20 mouse cellular contexts compared by ENCODE assay signal in genomic region chr5:25665516-25665915, GRCm38 (mm10). TPM values are rescaled to one million over a fixed set of nuclear protein-coding genes. Genes with fewer than 3 reads are reported as not detected.
DNase-seq lines count a peak whose midpoint lies in the region; ATAC-seq lines count a peak whose summit lies in the region.
"Had no signal": no experiment of that assay in that cellular context is flagged by ENCODE, and none has a peak within 500 bp of the region (broad histone marks: within the 10 kb centered on the region; RNA-seq: fewer than 3 reads in every experiment).

No protein-coding gene starts in this region.

- DNase-seq in forebrain, embryonic 11.5 days (ENCODE audit: low spot score): no peak
- DNase-seq in forebrain, embryonic 14.5 days (ENCODE audit: low spot score): peak; percentile 48
- DNase-seq in retina, embryonic 14.5 days (ENCODE audit: low spot score): peak; percentile 18
- DNase-seq in heart, adult 8-10 months (ENCODE audit: low spot score): no peak
- DNase-seq in layer of hippocampus, adult 11-12 months (ENCODE audit: low spot score): no peak
- no peak for DNase-seq in thymus, postnatal 4 days
- DNase-seq: cerebellum, adult 18-20 months; cerebellum, adult 9-11 months; cerebellum, postnatal 36 days; gastrocnemius, postnatal 25 days; heart, adult 11 months had no signal

- no peaks in the 10 kb centered on the region for H3K36me3 ChIP-seq in forebrain, embryonic 12.5 days (replicated peaks)
- H3K36me3 ChIP-seq in forebrain, embryonic 11.5 days (ENCODE audit: control insufficient read depth, insufficient read depth, low read length): no peaks in the 10 kb centered on the region
- no peaks in the 10 kb centered on the region for H3K36me3 ChIP-seq in forebrain, embryonic 14.5 days (ENCODE audit: control insufficient read depth, insufficient read depth, low read length)
- H3K36me3 ChIP-seq: embryonic facial prominence, embryonic 15.5 days; heart, embryonic 10.5 days; hindbrain, embryonic 13.5 days; intestine, embryonic 15.5 days had no signal

- ATAC-seq in forebrain, embryonic 12.5 days (ENCODE audit: low FRiP score): peak; percentile 13; the same call in 1 of the 2 replicates
- ATAC-seq in forebrain, embryonic 11.5 days (replicated peaks; ENCODE audit: low FRiP score): no peak
- peak; percentile 47; the same call in 1 of the 2 replicates for ATAC-seq in forebrain, embryonic 14.5 days
- ATAC-seq: activated CD4-positive, CD25-positive, alpha-beta regulatory T cell, adult 4 months; Patski had no signal

- no peaks in the 10 kb centered on the region for H3K9me3 ChIP-seq in forebrain, embryonic 12.5 days
- no peaks in the 10 kb centered on the region for H3K9me3 ChIP-seq in forebrain, embryonic 11.5 days (ENCODE audit: control insufficient read depth, low read length)
- H3K9me3 ChIP-seq in forebrain, embryonic 14.5 days (replicated peaks; ENCODE audit: control insufficient read depth, low read length): no peaks in the 10 kb centered on the region
- H3K9me3 ChIP-seq: embryonic facial prominence, embryonic 15.5 days; heart, embryonic 10.5 days; hindbrain, embryonic 13.5 days; intestine, embryonic 15.5 days had no signal

- H3K4me1 ChIP-seq in forebrain, embryonic 12.5 days: peaks cover 11% of the 10 kb centered on the region
- H3K4me1 ChIP-seq in forebrain, embryonic 11.5 days (replicated peaks; ENCODE audit: control insufficient read depth, insufficient read depth, low read length): no peaks in the 10 kb centered on the region; the same call in 1 of the 2 replicates
- peaks cover 4% of the 10 kb centered on the region; the same call in 1 of the 2 replicates for H3K4me1 ChIP-seq in forebrain, embryonic 14.5 days (ENCODE audit: control insufficient read depth, insufficient read depth, low read length)
- H3K4me1 ChIP-seq: intestine, embryonic 15.5 days had no signal

- no peak overlapping the region for H3K4me3 ChIP-seq in forebrain, embryonic 12.5 days (replicated peaks)
- no peak overlapping the region for H3K4me3 ChIP-seq in forebrain, embryonic 11.5 days (ENCODE audit: low read depth, low read length)
- H3K4me3 ChIP-seq in forebrain, embryonic 14.5 days (ENCODE audit: low read depth, low read length): no peak overlapping the region
- H3K4me3 ChIP-seq: embryonic facial prominence, embryonic 15.5 days; erythroblast, embryonic 14.5 days; gastrocnemius, adult 2 months; heart, embryonic 10.5 days; hindbrain, embryonic 13.5 days; intestine, embryonic 15.5 days had no signal

- H3K4me2 ChIP-seq in forebrain, embryonic 12.5 days: no peak overlapping the region
- H3K4me2 ChIP-seq in forebrain, embryonic 11.5 days (ENCODE audit: low read depth, low read length, severe bottlenecking): no peak overlapping the region
- no peak overlapping the region for H3K4me2 ChIP-seq in forebrain, embryonic 14.5 days (ENCODE audit: low read length)
- H3K4me2 ChIP-seq: embryonic facial prominence, embryonic 15.5 days; hindbrain, embryonic 13.5 days; intestine, embryonic 15.5 days had no signal

- WGBS in forebrain, embryonic 12.5 days: 39% methylated on average over 10 of the region's 10 CpGs
- 58% methylated on average over 10 of the region's 10 CpGs for WGBS in forebrain, embryonic 11.5 days
- WGBS in forebrain, embryonic 14.5 days: 34% methylated on average over 10 of the region's 10 CpGs

- no peaks in the 10 kb centered on the region for H3K27me3 ChIP-seq in forebrain, embryonic 12.5 days
- H3K27me3 ChIP-seq in forebrain, embryonic 11.5 days (ENCODE audit: control insufficient read depth, insufficient read depth, low read length): no peaks in the 10 kb centered on the region
- H3K27me3 ChIP-seq in forebrain, embryonic 14.5 days (replicated peaks; ENCODE audit: control insufficient read depth, insufficient read depth, low read length): no peaks in the 10 kb centered on the region
- H3K27me3 ChIP-seq: embryonic facial prominence, embryonic 15.5 days; hindbrain, embryonic 13.5 days; intestine, embryonic 15.5 days; Patski had no signal

- H3K27ac ChIP-seq in forebrain, embryonic 12.5 days: peak overlapping the region; percentile 87
- no peak overlapping the region for H3K27ac ChIP-seq in forebrain, embryonic 11.5 days (ENCODE audit: low read depth, low read length)
- H3K27ac ChIP-seq in forebrain, embryonic 14.5 days (ENCODE audit: low read depth, low read length): peak overlapping the region; percentile 72; the same call in 1 of the 2 replicates
- H3K27ac ChIP-seq: gastrocnemius, adult 2 months; heart, embryonic 10.5 days; intestine, embryonic 15.5 days had no signal

- no peak overlapping the region for H3K9ac ChIP-seq in forebrain, embryonic 12.5 days
- H3K9ac ChIP-seq in forebrain, embryonic 11.5 days (ENCODE audit: low read length): no peak overlapping the region
- no peak overlapping the region for H3K9ac ChIP-seq in forebrain, embryonic 14.5 days (ENCODE audit: low read length)
- H3K9ac ChIP-seq: embryonic facial prominence, embryonic 15.5 days; hindbrain, embryonic 13.5 days; intestine, embryonic 15.5 days had no signal

RNA-seq across cellular contexts. Expression of gene Xrcc2, which starts 40.1 kb away (rescaled TPM):
- 14.0 and 18.1 TPM in 2 replicates for polyA plus RNA-seq in forebrain, embryonic 12.5 days (2016; fragmentation: Nextera tagmentation; extraction: Ambion mirVana)
- polyA plus RNA-seq in forebrain, embryonic 11.5 days (2014; fragmentation: Nextera tagmentation; extraction: Ambion mirVana): 14.9 and 19.8 TPM in 2 replicates
- 4.2 and 4.5 TPM in 2 replicates for polyA plus RNA-seq in forebrain, embryonic 14.5 days (2014; fragmentation: Nextera tagmentation; extraction: Ambion mirVana)
- 1 to 10 TPM; 4.8 to 6.3 (median 5.8) TPM for total RNA-seq in heart, adult 8-10 months (2022)

Comparison
In these comparisons a context has a peak if more than half of its experiments do, and no peak if none do; other contexts are left out.
1. DNase-seq: peak in forebrain, embryonic 14.5 days (single experiment) and retina, embryonic 14.5 days (single experiment); none in forebrain, embryonic 11.5 days (single experiment), heart, adult 8-10 months (single experiment), layer of hippocampus, adult 11-12 months (single experiment) and thymus, postnatal 4 days (single experiment).